Mouse (Mus musculus): ENCODE results near the gene Galnt7.

- TF ChIP-seq GATA1 (IDR thresholded peaks at IDR 0.05; ENCODE audit: low read length) (no peak), TAL1 (IDR thresholded peaks at IDR 0.05; ENCODE audit: low read length) (no peak)
Measured at GRCm38 (mm10) chr8:57584416-57585127, 68.3 kb downstream of the Galnt7 start.

Measured in erythroblast, embryonic 14.5 days (primary cell).